Mouse (Mus musculus) urinary bladder, adult 18-20 months (tissue): ENCODE results near the gene Il6ra.

Experiments
- DNase-seq, 2 experiments: peaks; one replicate each; pipeline ENCODE4 v3.0.0; 2022; ENCODE audit warnings: low spot score in 2 of 2, mixed read lengths in 2 of 2

The Il6ra gene

DNA sequence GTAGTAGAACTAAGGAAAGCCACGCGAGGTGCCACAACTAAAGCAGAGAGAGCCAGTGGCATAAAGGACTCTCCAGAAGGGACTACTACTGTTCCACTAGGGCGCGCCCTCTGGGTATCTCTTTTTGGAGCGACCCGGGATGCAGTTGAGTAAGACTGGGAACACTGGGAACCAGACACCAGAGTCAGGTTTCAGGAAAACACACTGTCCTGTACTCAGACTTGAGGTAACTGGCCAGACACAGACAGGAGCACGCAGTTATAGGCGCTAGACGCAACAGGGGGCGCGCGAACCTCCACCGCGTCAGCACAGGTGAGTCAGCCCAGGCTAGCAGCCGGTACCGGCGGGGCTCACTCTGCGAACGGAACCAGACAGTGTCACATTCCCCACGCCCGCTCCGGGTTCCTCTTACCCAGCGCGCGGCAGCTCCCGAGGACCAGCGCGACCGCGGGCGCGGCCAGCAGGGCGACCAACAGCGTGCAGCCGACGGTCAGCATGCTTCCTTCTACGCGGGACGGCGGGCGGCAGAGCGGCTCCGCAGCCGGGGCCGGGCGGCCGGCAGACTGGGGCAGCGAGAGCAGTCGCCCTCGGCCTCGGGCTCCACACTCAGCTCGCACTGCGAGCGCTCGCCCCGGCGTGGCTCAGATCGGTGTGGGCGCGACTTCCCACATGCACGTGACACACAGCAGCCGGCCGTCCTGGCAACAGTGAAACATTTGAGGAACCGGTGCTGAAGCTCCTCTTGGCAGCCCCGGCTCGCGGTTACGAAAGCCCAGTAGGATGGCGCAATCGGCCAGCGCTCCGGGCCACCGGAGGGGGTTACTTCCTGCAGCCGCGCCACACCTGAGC lies at the start of gene Il6ra:
Il6ra (minus strand) TSS at position 654 of the 849 bp plus-strand sequence.
- peak; percentile 80 to 93 for DNase-seq

- peak; percentile 31 to 50 for DNase-seq
Observed at GRCm38 (mm10) chr3:89962059-89962750, 49.2 kb upstream of the Il6ra start.

GRCm38 (mm10) chr3:89961436-89961835 lies 48.4 kb upstream of the Il6ra start:
- no peak for DNase-seq

GRCm38 (mm10) chr3:89960469-89960868 lies 47.5 kb upstream of the Il6ra start:
- DNase-seq: peak; percentile 82 to 89

GRCm38 (mm10) chr3:89959435-89959834 lies 46.4 kb upstream of the Il6ra start:
- no peak for DNase-seq

GRCm38 (mm10) chr3:89957880-89958279 lies 44.9 kb upstream of the Il6ra start:
- no peak for DNase-seq

DNA sequence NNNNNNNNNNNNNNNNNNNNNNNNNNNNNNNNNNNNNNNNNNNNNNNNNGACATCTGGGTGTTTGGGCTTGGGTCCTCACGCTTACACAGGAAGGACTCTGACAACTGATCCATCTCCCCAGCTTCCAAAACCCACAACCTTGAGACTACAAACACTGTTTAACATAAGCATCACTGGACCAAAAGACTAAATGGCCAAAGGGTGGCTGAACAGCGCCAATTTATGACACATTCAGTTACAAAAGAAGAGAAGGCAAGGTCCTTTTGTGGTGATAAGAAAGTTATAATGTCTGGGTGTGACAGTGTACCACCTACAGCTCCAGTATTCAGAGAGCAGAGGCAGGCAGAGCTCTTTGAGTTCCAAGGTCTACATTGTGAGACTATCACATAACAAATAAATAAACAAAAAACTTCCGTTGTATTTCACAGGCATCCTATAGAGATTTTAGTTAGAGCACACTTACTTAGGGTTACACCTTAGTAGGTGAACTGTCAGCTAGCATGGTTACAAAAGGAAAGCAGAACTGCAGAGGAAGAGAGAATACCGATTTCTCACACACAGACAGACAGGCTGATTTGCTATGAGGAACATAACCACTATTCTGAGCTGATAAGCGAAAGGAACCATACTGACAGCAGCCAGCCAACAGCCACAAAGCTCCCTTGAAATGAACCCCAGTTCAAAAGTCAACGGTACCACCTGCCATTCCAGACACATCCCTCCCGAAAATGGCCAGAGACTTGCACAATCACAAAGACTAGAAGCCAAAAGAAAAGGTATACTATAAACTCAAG lies 43.4 kb upstream of the Il6ra start:
- no peak for DNase-seq

- DNase-seq: peak; percentile 53 to 54
Observed at GRCm38 (mm10) chr3:89953420-89953819, 40.4 kb upstream of the Il6ra start.

- no peak for DNase-seq
Observed at GRCm38 (mm10) chr3:89948655-89949054, 35.7 kb upstream of the Il6ra start.

GRCm38 (mm10) chr3:89948021-89948420 lies 35.0 kb upstream of the Il6ra start:
- no peak for DNase-seq

DNA sequence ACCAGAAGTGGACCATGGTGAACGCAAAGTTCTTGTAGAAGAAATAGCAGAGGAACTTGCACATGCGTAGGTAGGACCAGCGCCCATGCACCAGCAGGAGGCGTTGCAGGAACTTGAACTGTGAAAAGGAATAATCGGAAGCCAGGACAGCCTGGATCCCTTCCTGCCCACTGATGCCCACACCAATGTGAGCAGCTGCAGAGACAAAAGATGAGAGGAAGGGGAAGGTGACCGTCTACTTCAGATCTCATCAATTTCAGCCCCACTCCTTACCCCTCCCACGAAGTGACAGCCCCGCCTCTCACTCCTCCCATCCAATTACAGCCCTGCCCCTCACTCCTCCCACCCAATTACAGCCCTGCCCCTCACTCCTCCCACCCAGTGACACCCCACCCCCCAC lies 32.0 kb upstream of the Il6ra start:
- DNase-seq: no peak

DNA sequence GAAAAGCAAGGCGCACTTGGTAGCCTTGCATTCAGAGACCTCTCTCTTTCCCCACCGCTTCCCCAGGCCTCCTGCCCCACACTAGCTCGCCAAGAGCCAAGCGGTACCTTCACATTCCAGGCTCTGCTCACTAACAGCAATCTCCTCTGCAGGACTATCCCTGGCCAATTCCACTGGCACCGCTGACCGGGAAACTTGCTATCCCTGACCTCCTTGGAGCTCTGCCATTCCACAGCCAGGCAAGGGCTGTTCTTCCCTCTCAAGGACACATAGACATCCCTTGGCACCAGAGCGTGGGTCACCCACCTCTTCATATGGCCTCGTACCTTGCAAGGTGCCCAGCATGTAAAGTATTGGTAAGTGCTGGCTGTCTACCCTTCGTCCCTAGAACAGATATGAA lies 29.9 kb upstream of the Il6ra start:
- no peak for DNase-seq

DNA sequence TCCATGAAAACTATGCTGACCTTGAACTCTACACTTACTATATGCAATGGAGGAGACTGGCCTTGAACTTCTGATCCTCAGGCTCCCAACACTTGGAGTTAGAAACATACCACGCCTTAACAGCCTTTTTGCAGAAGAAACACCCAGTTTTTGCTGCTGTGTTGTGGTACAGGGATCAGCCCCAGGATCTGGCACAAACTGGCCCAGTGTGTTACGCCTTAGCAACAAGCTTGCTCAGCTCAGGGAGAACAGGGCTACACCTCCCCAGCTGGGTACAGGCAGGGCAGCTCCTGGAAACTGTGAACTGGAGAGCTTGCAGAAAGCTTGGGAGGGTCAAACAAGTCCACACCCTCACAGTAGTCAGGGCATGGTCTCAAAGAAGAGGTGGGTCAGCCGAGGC lies 23.5 kb upstream of the Il6ra start:
- no peak for DNase-seq

GRCm38 (mm10) chr3:89932925-89933324 lies 19.9 kb upstream of the Il6ra start:
- DNase-seq: no peak

DNA sequence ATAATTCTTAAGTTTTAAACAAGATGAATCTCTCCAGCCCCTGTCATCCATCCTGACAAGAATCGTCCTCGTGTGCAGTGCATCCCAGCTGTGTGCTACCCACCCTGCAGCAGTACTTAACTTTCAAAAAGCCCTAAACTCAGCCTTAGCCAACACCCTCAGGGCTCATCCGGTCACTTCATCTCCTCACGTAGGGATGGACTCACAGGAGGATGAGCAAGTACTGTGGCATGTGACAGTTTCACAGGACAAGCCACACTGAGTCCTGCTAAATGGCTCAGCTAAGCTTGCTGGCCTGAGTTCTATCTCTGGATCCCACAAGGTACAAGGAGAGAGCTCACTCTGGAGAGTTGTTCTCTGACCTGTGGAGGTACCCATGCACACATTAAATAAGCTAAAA lies 16.0 kb upstream of the Il6ra start:
- no peak for DNase-seq

DNA sequence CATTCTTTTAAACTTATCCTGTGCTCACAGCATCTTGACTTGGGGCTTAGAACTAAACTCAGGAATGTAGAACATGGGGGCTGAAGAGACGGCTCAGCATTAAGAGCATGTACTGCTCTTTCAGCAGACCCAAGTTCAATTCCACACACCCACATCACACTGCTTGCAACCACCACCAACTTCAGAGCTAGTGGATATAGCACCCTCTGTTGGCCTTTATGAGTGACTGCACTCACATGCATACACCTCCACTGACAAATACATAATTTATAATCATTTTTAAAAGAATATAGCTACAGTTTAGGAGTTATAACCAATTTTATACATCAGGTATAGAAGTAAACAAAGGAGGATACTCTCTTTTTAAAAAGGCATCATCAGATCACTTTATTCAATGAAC lies 13.4 kb upstream of the Il6ra start:
- DNase-seq: no peak

GRCm38 (mm10) chr3:89920711-89921110 lies 7.7 kb upstream of the Il6ra start:
- no peak for DNase-seq

GRCm38 (mm10) chr3:89917408-89917807 lies 4.4 kb upstream of the Il6ra start:
- DNase-seq: peak in 1 of 2 experiments; percentile 53

DNA sequence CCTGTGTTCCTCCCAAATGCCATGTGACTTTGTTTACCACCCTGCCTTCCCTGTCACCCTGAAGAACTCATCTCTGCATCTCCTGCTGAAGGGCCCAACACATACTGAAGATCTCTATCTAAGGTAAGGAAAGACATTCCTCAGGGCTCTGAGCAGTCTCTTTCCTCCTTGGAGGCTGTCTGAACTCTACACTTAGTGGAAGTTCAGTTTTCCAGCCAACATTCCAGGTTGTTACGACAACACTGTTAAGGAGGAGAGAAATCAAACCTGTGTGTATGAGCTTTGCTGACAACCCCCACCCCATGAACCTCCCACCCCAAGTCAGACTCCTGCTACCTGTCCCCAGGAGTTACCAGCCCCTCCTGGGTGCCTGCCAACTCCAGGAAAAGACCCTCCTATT lies 3.6 kb upstream of the Il6ra start:
- DNase-seq: no peak

DNA sequence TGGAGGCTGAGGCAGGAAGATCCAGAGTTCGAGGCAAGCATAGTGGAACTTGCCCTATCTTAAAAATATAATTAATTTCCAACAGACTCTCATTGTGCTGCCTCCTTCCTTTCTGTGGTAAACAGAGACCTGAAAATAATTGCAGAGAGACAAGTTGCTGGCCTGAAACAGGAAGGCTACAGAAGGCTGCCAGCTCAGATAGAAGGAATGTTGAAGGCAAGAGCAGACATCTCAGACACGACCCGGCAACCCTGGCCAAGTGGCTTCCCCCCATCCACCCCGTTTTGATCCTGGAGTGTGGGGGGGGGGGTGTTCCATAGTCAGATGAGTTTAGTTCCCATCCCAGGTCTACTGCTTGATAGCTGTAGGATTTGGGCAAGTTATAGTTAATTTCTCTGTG lies 1.7 kb upstream of the Il6ra start:
- no peak for DNase-seq

DNA sequence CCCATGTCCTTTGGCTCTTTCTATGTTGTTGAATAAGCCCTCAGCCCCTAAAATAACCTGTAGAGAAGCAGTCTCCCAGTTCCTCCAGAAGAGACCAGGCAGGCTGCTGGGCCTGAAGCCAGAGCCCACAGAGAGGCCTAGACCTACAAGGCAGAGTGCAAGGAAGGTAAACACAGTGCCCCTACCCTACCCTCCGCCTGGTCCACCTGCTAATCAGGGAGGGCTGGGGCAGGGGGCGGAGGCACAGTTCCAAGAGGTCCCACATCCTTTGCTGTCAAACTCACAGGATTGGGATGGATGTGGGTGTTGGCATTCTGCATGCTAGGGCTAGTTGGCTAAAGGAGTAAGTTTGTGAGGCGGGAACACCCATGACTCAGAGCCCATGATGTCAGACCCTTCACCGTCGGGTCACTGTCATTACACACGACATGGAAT lies 871 bp downstream of the Il6ra start:
- DNase-seq: peak; percentile 43 to 67

DNA sequence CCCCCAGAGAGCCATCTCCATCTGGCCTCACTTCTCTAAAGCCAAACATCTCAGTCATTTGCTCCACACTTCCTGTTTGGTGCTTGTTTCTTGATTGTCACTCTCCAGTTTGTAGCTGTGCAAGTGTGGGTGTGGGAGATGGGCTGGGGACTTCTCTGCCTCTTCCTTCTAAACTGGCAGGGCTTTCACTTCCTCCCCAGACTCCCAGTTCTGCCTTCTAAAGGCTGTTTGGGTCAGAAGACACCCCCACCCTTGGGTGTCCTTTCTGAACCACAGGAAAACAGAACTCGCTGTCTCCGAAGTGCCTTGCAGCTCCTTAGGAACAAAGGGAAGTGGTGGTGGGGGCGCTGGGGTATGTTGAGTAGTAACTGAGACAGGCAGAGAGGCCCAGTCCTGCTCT lies 1.8 kb downstream of the Il6ra start:
- DNase-seq: no peak
